ENCODE assay signal across 9 mouse cellular contexts in the genomic region with DNA sequence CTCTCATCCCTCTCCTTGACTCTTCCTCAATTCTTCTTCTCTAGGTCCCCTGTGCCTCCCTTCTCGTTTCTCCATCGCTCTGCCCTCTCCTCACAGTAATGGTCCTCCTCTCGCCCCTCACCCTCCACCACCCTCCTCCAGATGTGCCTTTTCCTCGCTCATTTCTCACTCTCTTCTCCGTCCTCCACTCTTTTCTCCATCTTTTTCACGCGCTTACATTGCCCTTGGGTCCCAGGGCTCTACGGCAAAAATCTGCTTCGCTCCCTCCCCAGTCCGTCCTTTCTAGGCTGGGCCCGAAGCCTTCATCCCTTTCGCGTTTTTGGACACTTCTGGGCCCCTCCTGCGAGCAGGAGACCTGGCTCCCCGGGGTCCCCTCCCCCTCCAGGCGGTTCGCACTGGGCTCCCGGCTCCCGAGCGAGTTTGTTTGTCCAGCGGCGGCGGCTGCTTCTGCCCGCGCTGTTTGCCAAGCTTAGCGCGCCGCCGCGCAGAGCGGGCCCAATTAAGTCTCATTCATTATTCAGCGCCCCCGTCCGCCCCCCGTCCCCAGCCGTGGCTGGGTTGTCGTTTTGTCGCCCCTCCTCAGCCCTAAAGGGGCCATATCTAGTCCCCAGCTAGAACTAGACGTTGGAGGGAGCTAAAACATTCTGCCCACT. TPM values are rescaled to one million over a fixed set of nuclear protein-coding genes. Genes with fewer than 3 reads are reported as not detected.
DNase-seq lines count a peak whose midpoint lies in the region; ATAC-seq lines count a peak whose summit lies in the region.
"Had no signal": no experiment of that assay in that cellular context is flagged by ENCODE, and none has a peak within 500 bp of the region (broad histone marks: within the 10 kb centered on the region; RNA-seq: fewer than 3 reads in every experiment).

No protein-coding gene starts in this region.

- ATAC-seq in forebrain, embryonic 14.5 days: peak; percentile 19
- ATAC-seq in kidney, embryonic 16.5 days (ENCODE audit: low FRiP score, low TSS enrichment): no peak
- ATAC-seq in erythroid progenitor cell, adult 5-6 weeks (replicated peaks; ENCODE audit: low FRiP score, poor library complexity, severe bottlenecking): no peak

- no peaks in the 10 kb centered on the region for H3K9me3 ChIP-seq in forebrain, embryonic 14.5 days (replicated peaks; ENCODE audit: control insufficient read depth, low read length)
- no peaks in the 10 kb centered on the region for H3K9me3 ChIP-seq in kidney, embryonic 16.5 days (ENCODE audit: low read length)

- H3K4me2 ChIP-seq in forebrain, embryonic 14.5 days (ENCODE audit: low read length): peak overlapping the region; percentile 69
- H3K4me2 ChIP-seq in kidney, embryonic 16.5 days (replicated peaks; ENCODE audit: low read depth, low read length): peak overlapping the region; percentile 77

- peak overlapping the region; percentile 39; the same call in 1 of the 2 replicates for H3K27ac ChIP-seq in forebrain, embryonic 14.5 days (ENCODE audit: low read depth, low read length)
- 0 out of 2 replicates have a peak overlapping the region, but pooled peaks have one; percentile 37 for H3K27ac ChIP-seq in kidney, embryonic 16.5 days (ENCODE audit: low read length)

- H3K36me3 ChIP-seq in forebrain, embryonic 14.5 days (ENCODE audit: control insufficient read depth, insufficient read depth, low read length): no peaks in the 10 kb centered on the region
- no peaks in the 10 kb centered on the region for H3K36me3 ChIP-seq in kidney, embryonic 16.5 days (ENCODE audit: insufficient read depth, low read length)

- H3K9ac ChIP-seq in forebrain, embryonic 14.5 days (ENCODE audit: low read length): peak overlapping the region; percentile 54
- peak overlapping the region; percentile 56 for H3K9ac ChIP-seq in kidney, embryonic 16.5 days (replicated peaks; ENCODE audit: low read length)

- WGBS in forebrain, embryonic 14.5 days: under 1% methylated on average over 39 of the region's 39 CpGs
- WGBS in kidney, embryonic 16.5 days: under 1% methylated on average over 39 of the region's 39 CpGs

- H3K4me3 ChIP-seq in forebrain, embryonic 14.5 days (ENCODE audit: low read depth, low read length): peak overlapping the region; percentile 37
- H3K4me3 ChIP-seq in kidney, embryonic 16.5 days (ENCODE audit: low read length): peak overlapping the region; percentile 37

- peaks cover 45% of the 10 kb centered on the region for H3K27me3 ChIP-seq in forebrain, embryonic 14.5 days (replicated peaks; ENCODE audit: control insufficient read depth, insufficient read depth, low read length)
- peaks cover 44% of the 10 kb centered on the region for H3K27me3 ChIP-seq in kidney, embryonic 16.5 days (ENCODE audit: insufficient read depth, low read length)

- H3K4me1 ChIP-seq in forebrain, embryonic 14.5 days (ENCODE audit: control insufficient read depth, insufficient read depth, low read length): peaks cover 37% of the 10 kb centered on the region
- peaks cover 56% of the 10 kb centered on the region for H3K4me1 ChIP-seq in kidney, embryonic 16.5 days (ENCODE audit: insufficient read depth, low read length)

- DNase-seq in kidney, adult 18-20 months: peak; percentile 62
- DNase-seq in kidney, adult 11 months: no peak
- DNase-seq in forebrain, embryonic 14.5 days (ENCODE audit: low spot score): peak; percentile 72
- peak; percentile 49 for DNase-seq in lung, postnatal 36 days
- no peak for DNase-seq in Muller cell, postnatal 12 days (ENCODE audit: inconsistent ontology term)
- no peak for DNase-seq in ovary, postnatal 36 days (ENCODE audit: low spot score)

RNA-seq across cellular contexts. Expression of gene Dnajc22, which starts 5.0 kb away (rescaled TPM):
- 0.14 and 0.36 TPM in 2 replicates for polyA plus RNA-seq in forebrain, embryonic 14.5 days (2014; fragmentation: Nextera tagmentation; extraction: Ambion mirVana)
- polyA plus RNA-seq in kidney, embryonic 16.5 days (2015; fragmentation: Nextera tagmentation; extraction: Ambion mirVana): 8.0 and 10.0 TPM in 2 replicates
- not detected in 2 replicates for total RNA-seq in erythroid progenitor cell, adult 5-6 weeks (2015; ENCODE audit: low replicate concordance)
- not detected in 2 replicates for total RNA-seq in erythroid progenitor cell, adult 5-6 weeks (2017; ENCODE audit: low replicate concordance)

RNA-seq across cellular contexts. Expression of gene C1ql4, which starts 10.3 kb away (rescaled TPM):
- not detected in 2 replicates for polyA plus RNA-seq in forebrain, embryonic 14.5 days (2014; fragmentation: Nextera tagmentation; extraction: Ambion mirVana)
- polyA plus RNA-seq in kidney, embryonic 16.5 days (2015; fragmentation: Nextera tagmentation; extraction: Ambion mirVana): 0.94 and 1.2 TPM in 2 replicates
- total RNA-seq in erythroid progenitor cell, adult 5-6 weeks (2015; ENCODE audit: low replicate concordance): not detected in 2 replicates
- not detected in 2 replicates for total RNA-seq in erythroid progenitor cell, adult 5-6 weeks (2017; ENCODE audit: low replicate concordance)
- polyA plus RNA-seq: large intestine, adult 2 months had no signal

RNA-seq across cellular contexts. Expression of gene Troap, which starts 23.6 kb away (rescaled TPM):
- polyA plus RNA-seq in forebrain, embryonic 14.5 days (2014; fragmentation: Nextera tagmentation; extraction: Ambion mirVana): 11.0 and 13.6 TPM in 2 replicates
- 35.8 and 45.8 TPM in 2 replicates for polyA plus RNA-seq in kidney, embryonic 16.5 days (2015; fragmentation: Nextera tagmentation; extraction: Ambion mirVana)
- 152 and 157 TPM in 2 replicates for total RNA-seq in erythroid progenitor cell, adult 5-6 weeks (2015; ENCODE audit: low replicate concordance)
- total RNA-seq in erythroid progenitor cell, adult 5-6 weeks (2017; ENCODE audit: low replicate concordance): 126 and 180 TPM in 2 replicates

RNA-seq across cellular contexts. Expression of gene Spats2, which starts 27.8 kb away (rescaled TPM):
- polyA plus RNA-seq in forebrain, embryonic 14.5 days (2014; fragmentation: Nextera tagmentation; extraction: Ambion mirVana): 38.6 and 39.0 TPM in 2 replicates
- 42.1 and 42.9 TPM in 2 replicates for polyA plus RNA-seq in kidney, embryonic 16.5 days (2015; fragmentation: Nextera tagmentation; extraction: Ambion mirVana)
- not detected in 2 replicates for total RNA-seq in erythroid progenitor cell, adult 5-6 weeks (2015; ENCODE audit: low replicate concordance)
- total RNA-seq in erythroid progenitor cell, adult 5-6 weeks (2017; ENCODE audit: low replicate concordance): 0.51 TPM in 1 of 2 replicates, not detected in the other

RNA-seq across cellular contexts. Expression of gene Prph, which starts 43.0 kb away (rescaled TPM):
- 0.84 and 1.0 TPM in 2 replicates for polyA plus RNA-seq in forebrain, embryonic 14.5 days (2014; fragmentation: Nextera tagmentation; extraction: Ambion mirVana)
- 3.3 and 5.8 TPM in 2 replicates for polyA plus RNA-seq in kidney, embryonic 16.5 days (2015; fragmentation: Nextera tagmentation; extraction: Ambion mirVana)
- not detected in 2 replicates for total RNA-seq in erythroid progenitor cell, adult 5-6 weeks (2015; ENCODE audit: low replicate concordance)
- total RNA-seq in erythroid progenitor cell, adult 5-6 weeks (2017; ENCODE audit: low replicate concordance): not detected in 2 replicates

Comparison
In these comparisons a context has a peak if more than half of its experiments do, and no peak if none do; other contexts are left out.
1. DNase-seq: peak in kidney, adult 18-20 months (single experiment), forebrain, embryonic 14.5 days (single experiment) and lung, postnatal 36 days (single experiment); none in kidney, adult 11 months (single experiment), Muller cell, postnatal 12 days (single experiment) and ovary, postnatal 36 days (single experiment).